Mouse (Mus musculus) mouse trophoblast stem cell (cell line): ENCODE measurements around the gene Mlana.

Experiments used
- in situ Hi-C, 2 experiments: fragments of 300-500 bp; cut with MseI, MboI; formaldehyde crosslinking; loops; 2 replicates in 1 of 2; 3 replicates in 1 of 2; pipeline ENCODE4 v1.15.1; 2025

Gene Mlana

GRCm38 (mm10) chr19:29675562-29676078 lies 22.0 kb upstream of the Mlana start:
- in situ Hi-C loops = no loop called here

DNA sequence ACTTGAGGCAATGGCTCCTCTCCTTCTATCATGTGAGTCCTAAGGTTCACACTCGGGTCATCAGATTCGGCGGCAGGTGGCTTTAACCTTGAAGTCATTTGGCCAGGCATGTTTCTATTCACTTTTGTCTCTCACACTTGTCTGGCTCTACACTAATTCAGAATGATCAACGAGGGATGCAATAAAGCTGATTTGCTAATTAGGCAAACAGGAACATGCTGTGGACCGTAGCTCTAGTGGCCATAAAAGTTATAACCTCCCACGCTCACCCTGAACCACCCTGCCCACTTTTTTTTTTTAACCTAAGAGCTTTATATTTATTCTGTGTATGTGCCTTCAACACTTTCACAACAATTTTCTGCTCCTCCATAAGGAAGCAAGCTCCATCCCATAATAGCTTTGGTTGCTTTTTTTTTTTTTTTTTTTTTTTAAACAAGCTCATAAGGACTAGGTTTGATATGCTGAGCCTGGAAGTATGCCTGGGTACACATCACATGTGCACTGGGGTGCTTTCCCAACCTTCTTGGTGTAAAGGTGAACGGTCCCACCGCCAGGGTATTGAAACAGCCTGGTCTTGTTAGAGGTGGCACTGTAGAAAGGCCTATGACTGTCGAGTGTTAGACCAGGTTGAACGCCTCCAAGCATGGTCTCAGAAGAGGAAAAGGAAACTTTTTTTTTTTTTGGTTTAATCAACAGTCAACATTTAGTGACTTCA lies 21.0 kb upstream of the Mlana start:
- in situ Hi-C loops = no loop called here

DNA sequence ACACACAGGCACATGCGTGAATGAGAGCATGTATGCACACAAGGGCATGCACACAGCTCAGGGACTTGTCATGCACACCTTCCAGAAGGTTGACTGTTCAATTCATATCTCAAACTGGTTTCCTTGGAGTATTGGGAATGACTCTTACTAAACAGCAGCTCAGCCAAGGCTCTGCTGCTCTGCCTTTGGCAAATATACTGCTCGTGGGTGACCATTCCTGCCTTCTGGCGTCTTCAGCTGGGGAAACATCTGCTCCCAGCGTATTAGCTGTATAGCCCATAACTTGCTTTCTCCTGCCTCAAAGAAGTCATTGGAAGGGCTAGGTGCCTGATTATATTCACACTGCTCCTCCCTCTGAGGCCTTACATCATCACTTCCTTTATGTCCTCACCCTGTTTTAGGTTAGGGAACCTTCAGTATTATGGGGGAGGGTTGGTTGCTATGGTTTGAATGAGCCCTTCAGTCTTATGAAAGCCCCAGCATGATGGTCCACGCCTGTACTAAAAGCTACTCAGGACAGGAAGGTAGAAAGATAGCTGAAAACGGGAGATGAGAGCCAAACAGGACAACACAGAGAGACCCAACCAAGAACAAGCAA lies 19.3 kb upstream of the Mlana start:
- in situ Hi-C loops = no loop called here

DNA sequence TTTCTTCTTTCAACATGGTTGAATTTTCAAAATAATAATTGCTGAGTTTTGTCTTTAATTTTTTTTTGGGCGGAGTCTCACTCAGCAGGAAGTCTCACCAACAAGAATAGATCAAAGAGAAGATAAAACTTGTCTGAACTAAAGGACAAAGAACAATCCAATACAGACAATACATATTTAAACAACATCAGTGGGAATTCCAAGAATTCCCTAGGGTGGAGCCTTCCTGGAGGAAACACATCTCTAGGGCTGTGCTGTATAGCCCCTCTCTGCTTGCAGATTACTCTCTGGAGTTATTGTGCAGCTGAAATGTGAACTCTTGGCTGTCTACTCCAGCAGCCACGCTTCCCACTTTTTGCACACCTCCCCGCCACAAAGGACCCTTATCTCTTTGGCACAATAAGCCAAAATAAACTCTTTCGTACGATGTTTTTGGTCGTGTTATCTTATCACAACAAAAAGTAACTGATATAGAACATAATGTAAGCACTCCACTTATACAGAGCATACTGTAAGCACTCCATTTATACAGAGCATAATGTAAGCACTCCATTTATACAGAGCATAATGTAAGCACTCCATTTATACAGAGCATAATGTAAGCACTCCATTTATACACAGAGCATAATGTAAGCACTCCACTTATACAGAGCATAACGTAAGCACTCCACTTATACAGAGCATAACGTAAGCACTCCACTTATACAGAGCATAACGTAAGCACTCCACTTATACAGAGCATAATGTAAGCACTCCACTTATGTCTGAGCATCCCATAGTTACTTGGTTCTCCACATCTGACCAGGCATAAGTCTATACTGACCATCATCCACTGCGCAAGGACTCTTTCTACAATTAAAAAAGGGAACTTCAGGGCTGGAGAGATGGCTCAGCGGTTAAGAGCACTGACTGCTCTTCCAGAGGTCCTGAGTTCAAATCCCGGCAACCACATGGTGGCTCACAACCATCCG lies 17.2 kb upstream of the Mlana start:
- in situ Hi-C loops = no loop called here

DNA sequence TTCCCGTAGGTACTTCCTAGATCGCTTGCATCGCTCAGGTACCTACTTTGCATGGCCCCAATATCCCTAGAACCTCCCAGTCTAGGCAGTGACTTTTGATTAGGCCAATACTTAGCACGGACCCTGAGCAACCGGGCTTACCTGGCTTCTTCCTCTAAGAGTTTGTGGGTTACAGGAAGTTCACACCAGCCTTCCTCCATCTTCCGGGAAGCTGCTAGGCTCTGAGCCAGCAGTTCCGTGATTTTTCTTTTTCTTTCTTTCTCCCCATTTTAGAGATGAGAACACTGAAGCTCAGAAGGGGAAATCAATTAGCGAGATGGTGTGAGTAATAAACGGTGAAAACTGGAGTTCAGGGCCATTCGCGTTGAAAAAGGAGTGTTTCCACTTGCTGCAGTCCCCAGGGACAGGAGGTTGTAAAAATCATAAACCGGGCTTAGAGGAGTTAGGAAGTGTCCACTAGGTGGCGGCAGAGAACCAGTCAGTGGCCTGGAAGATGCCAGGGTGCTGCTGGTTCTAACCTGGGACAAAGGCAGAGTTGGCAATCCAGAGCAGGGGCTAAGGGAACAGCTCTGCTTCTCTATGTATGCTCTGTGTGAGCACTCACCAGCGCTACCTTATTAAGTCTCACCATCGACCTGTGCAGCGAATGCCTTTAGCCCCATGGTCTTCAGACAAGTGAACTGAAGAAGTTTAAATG lies 13.6 kb upstream of the Mlana start:
- in situ Hi-C loops = no loop called here

- in situ Hi-C loops = no loop called here
Measured at GRCm38 (mm10) chr19:29695071-29695470, 2.6 kb upstream of the Mlana start.

DNA sequence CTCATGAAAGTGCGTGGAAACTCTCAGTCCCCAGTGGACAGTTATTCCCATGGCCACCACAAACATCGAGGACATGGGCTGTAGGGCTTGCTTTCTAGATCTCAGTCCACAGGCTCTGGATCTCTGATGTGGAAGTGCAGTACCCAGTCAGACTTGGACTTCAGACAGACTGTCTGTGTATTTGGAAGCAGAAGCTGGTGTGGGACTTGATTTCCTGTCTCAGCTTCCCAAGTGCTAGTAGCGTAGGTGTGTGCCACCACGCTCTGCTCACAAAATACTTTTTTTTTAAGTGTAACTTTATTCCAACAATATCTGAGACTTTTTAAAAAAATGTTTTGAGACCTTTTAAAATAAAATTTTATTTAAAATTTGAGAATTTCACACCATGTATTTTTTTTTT lies 1.3 kb upstream of the Mlana start:
- in situ Hi-C loops = no loop called here

- in situ Hi-C loops = no loop called here
Measured at GRCm38 (mm10) chr19:29696840-29697239, 784 bp upstream of the Mlana start.

DNA sequence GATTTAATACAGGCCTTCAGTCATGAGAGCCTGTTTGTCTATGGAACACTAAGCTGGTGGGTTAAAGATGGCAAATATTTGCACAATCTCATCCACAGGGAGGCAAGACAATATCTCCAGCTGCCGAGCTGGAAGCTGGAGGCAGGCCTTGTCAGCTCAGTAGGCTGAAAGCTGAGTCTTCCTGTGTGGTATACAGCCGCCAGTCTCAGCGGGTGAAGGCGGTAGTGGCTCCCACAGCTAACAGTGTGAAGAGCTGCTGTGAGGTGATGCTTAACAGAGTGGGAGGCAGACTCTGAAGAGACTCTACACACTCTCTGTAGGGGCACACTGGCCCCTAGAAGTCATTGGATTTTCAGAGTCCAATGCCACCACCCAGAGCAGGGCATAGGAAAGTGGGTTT lies 4.1 kb downstream of the Mlana start:
- in situ Hi-C loops = no loop called here

- in situ Hi-C loops = no loop called here
Measured at GRCm38 (mm10) chr19:29704436-29704835, 6.8 kb downstream of the Mlana start.

- in situ Hi-C loops = no loop called here
Measured at GRCm38 (mm10) chr19:29707314-29707898, 9.8 kb downstream of the Mlana start.

DNA sequence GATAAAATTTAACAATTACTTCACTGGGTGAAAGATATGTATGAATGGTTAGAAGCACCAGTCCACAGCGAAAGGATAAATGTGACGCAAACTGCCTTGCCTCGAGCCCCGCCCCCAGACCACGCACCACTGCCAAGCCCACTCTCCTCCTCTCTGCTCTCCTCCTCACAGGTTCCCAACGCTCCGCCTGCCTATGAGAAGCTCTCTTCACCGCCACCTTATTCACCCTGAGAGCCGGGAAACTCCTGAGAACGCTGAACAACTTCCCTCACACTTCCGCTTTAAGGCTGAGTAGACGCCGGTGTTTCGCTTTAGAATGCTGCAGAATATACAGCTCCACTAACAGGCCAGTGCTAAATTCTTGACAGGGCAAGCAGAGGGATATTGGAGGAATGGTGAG lies 10.4 kb downstream of the Mlana start:
- in situ Hi-C loops = no loop called here

DNA sequence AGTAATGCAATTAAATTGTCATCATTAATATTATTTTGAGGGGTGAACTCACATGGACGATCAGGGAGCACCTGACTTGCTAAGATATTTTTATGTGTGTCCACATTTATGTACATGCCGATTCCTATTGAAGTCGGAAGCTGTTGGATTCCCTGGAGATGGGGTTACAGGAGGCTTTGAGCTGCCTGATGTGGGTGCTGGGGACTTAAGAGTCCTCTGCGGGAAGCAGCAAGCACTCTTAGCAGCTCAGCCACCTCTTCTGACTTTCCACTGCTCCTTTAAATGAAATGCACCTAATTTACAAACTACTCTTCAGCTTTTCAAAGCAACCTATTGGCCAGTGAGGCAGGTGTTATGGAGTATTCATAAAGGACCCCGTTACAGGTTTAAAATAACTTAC lies 10.8 kb downstream of the Mlana start:
- in situ Hi-C loops = no loop called here

- in situ Hi-C loops = no loop called here
Measured at GRCm38 (mm10) chr19:29709461-29709860, 11.8 kb downstream of the Mlana start.

DNA sequence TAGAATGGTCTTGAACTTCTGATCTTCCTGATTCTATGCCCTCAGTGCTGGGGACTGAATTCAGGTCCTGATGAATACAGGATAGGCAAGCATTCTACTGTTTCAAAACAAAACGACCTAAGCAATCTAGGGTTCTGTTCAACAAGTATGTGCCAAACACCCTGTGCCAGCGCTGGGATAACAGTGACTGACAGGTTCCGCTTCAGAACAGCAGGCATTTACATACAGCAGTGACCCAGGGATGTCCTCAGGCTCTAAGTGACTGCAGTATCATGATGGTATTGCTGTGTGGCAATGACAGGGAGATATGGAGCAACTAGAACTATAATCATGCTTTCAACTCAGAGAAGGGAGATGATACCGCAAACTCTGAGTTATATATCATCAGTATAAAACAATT lies 15.8 kb downstream of the Mlana start:
- in situ Hi-C loops = no loop called here

GRCm38 (mm10) chr19:29717854-29718253 lies 20.2 kb downstream of the Mlana start:
- in situ Hi-C loops = no loop called here

DNA sequence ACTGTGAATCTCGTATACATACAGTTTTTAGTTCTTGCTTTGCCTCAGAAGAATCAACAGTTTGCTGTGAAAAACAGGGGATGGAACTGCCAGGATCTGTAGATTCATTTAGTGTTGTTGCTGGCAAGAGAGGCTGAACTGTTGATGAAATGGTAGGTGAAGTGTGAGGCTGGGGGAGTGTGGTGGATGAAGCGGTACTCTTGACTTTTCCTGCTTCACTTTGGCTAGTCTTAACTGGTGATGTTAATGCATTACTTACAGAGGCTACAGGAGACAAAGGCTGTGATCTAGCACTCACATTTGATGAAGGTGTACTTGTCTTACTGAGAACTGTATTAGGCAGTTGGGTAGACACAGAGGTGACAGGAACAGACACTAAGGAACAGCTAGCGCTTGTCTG lies 20.9 kb downstream of the Mlana start:
- in situ Hi-C loops = no loop called here

DNA sequence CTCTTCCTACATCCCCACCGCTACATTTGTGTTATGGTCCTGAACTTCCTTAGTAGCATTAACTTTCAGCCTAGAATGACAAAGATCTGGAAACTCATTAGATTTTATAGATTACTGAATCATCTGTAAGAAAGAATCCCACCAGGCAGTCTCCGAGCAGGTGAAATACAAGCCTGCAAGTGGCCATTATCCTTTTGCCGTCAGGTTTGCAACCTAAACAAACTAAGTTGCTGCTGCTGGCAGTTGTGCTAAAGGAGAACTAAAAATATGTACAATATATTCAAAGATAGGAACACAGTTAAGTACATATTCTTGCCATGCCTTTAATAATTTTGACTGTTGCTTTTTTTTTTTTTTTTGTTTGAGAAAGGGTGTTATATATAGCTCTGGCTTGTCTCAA lies 37.8 kb downstream of the Mlana start:
- in situ Hi-C loops = no loop called here

GRCm38 (mm10) chr19:29739608-29740007 lies 42.0 kb downstream of the Mlana start:
- in situ Hi-C loops = no loop called here

- in situ Hi-C loops = no loop called here
Measured at GRCm38 (mm10) chr19:29740661-29741060, 43.0 kb downstream of the Mlana start.

GRCm38 (mm10) chr19:29743531-29743930 lies 45.9 kb downstream of the Mlana start:
- in situ Hi-C loops = no loop called here
